Mouse (Mus musculus) ES-E14 (cell line): ENCODE results near the gene Epsti1. TPM values are rescaled to one million over a fixed set of nuclear protein-coding genes. Genes with fewer than 3 reads are reported as not detected.
A peak's percentile ranks its signal among the peaks of the same experiment; 100 is the strongest.

Source experiments
- DNase-seq: peaks from one replicate; pipeline ENCODE4 v3.0.0-alpha.2; 2013; ENCODE audit warnings: low read depth, low spot score
- H3K27ac ChIP-seq: 2 replicates; pipeline ENCODE4 v1.5.1; 2012; ENCODE audit warnings: low read depth, mild to moderate bottlenecking, low read length, moderate library complexity, mixed read lengths; ENCODE audit not compliant: poor library complexity, insufficient read depth, severe bottlenecking
- H3K36me3 ChIP-seq: 2 replicates; pipeline ENCODE4 v1.6.1; 2012; ENCODE audit warnings: mild to moderate bottlenecking, low read length, moderate library complexity, mixed read lengths; ENCODE audit not compliant: control insufficient read depth, poor library complexity, insufficient read depth, severe bottlenecking
- H3K4me1 ChIP-seq, 2 experiments: fragments of 150-350 bp in 1 of 2; sonication (generic) in 1 of 2; 2 replicates each; pipeline ENCODE4 v1.6.1; 2012; ENCODE audit warnings: low read length in 2 of 2, mild to moderate bottlenecking in 1 of 2, mixed read lengths in 1 of 2; ENCODE audit not compliant: control insufficient read depth in 2 of 2, insufficient read depth in 2 of 2, poor library complexity in 1 of 2
- H3K4me3 ChIP-seq, 2 experiments: fragments of 150-350 bp in 1 of 2; sonication (generic) in 1 of 2; 2 replicates each; pipeline ENCODE4 v1.5.1; 2012; ENCODE audit warnings: low read length in 2 of 2, low read depth in 1 of 2, mild to moderate bottlenecking in 1 of 2, mixed read lengths in 1 of 2; ENCODE audit not compliant: insufficient read depth in 1 of 2, poor library complexity in 1 of 2, severe bottlenecking in 1 of 2
- H3K9ac ChIP-seq: 2 replicates; pipeline ENCODE4 v1.6.1; 2012; ENCODE audit warnings: low read depth, mild to moderate bottlenecking, low read length, mixed read lengths; ENCODE audit not compliant: poor library complexity, insufficient read depth, severe bottlenecking
- H3K9me3 ChIP-seq: fragments of 150-350 bp; sonication (generic); 2 replicates; pipeline ENCODE4 v1.6.1; 2012; ENCODE audit warnings: low read depth, mild to moderate bottlenecking, low read length; ENCODE audit not compliant: control insufficient read depth, insufficient read depth
- CHD2 ChIP-seq: IDR thresholded peaks from 2 replicates; pipeline ENCODE4 v1.6.1; 2014; ENCODE audit warnings: mild to moderate bottlenecking, low read depth, low read length, inconsistent platforms
- HCFC1 ChIP-seq: IDR thresholded peaks from 2 replicates; pipeline ENCODE4 v1.6.1; 2012; ENCODE audit warnings: low read length, inconsistent platforms, borderline replicate concordance; ENCODE audit not compliant: insufficient read depth
- MAFK ChIP-seq: IDR thresholded peaks from 2 replicates; pipeline ENCODE4 v1.6.1; 2014; ENCODE audit warnings: mild to moderate bottlenecking, low read depth, low read length, inconsistent platforms; ENCODE audit not compliant: insufficient read depth
- ZC3H11A ChIP-seq: IDR thresholded peaks from 2 replicates; pipeline ENCODE4 v1.6.1; 2012; ENCODE audit warnings: low read depth, mild to moderate bottlenecking, inconsistent platforms, low read length, borderline replicate concordance
- ZNF384 ChIP-seq: IDR thresholded peaks from 2 replicates; pipeline ENCODE4 v1.6.1; 2012; ENCODE audit warnings: low read depth, low read length, inconsistent platforms
- in situ Hi-C, 2 experiments: fragments of 600-800 bp; cut with MboI; formaldehyde crosslinking; loops; one replicate each; pipeline ENCODE4 v1.15.1; 2025; ENCODE audit warnings: low sequenced_read_pairs in 2 of 2, inconsistent platforms in 1 of 2; ENCODE audit not compliant: unreplicated experiment in 2 of 2
- total RNA-seq: library from RNA; depleted of rRNA; stranded (reverse); fragments of 300-350 nt; gene quantifications from 2 replicates; pipeline ENCODE4 v1.2.3, GENCODE M21; 2012

Gene Epsti1
- total RNA-seq, 1 experiment: not detected

- Histone ChIP-seq H3K4me3 (no peak overlapping the region), H3K4me1 (no peaks in the 10 kb centered on the region), H3K36me3 (no peaks in the 10 kb centered on the region), H3K9me3 (no peaks in the 10 kb centered on the region), H3K9ac (no peak overlapping the region), H3K27ac (no peak overlapping the region)
- TF ChIP-seq CHD2 (no peak), MAFK (no peak), ZC3H11A (no peak), ZNF384 (no peak)
- in situ Hi-C loops: no loop called here
- no peak for DNase-seq
These were observed 67.3 kb downstream of the Epsti1 start for GRCm38 (mm10) chr14:77971355-77971754.

GRCm38 (mm10) chr14:77974221-77974620 is 70.2 kb downstream of the Epsti1 start:
- Histone ChIP-seq H3K36me3 (no peaks in the 10 kb centered on the region), H3K9me3 (no peaks in the 10 kb centered on the region), H3K4me3 (no peak overlapping the region), H3K27ac (no peak overlapping the region), H3K4me1 (no peaks in the 10 kb centered on the region), H3K9ac (no peak overlapping the region)
- no peak for DNase-seq
- TF ChIP-seq ZC3H11A (no peak), CHD2 (no peak), MAFK (no peak), ZNF384 (no peak), HCFC1 (no peak)
- in situ Hi-C loops: no loop called here

DNA sequence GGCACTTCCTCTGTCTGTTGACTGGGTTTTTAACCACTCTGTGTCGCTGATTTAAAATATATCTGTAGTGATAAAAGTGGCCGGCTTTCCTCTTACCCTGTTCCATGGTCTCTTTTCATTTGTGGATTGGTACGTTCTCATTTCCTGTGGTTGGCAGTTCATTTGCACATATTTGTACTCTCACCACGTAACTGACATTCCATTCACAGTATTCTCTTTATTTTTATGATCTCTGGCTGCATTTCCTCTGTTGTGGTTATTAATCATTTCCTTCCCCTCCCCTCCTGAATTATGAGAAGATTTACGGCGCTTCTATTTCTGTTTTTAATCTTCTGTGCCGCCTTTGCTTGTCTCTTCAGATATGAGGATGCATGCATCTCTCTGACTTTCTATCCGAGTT is 71.7 kb downstream of the Epsti1 start:
- no peak for TF ChIP-seq CHD2
- TF ChIP-seq ZNF384: no peak
- no peak for TF ChIP-seq HCFC1
- no peak for TF ChIP-seq MAFK
- no peak overlapping the region for H3K9ac ChIP-seq
- H3K4me3 ChIP-seq: no peak overlapping the region
- no peaks in the 10 kb centered on the region for H3K36me3 ChIP-seq
- DNase-seq: no peak
- in situ Hi-C loops: no loop called here
- H3K9me3 ChIP-seq: no peaks in the 10 kb centered on the region
- H3K27ac ChIP-seq: no peak overlapping the region
- no peaks in the 10 kb centered on the region for H3K4me1 ChIP-seq

DNA sequence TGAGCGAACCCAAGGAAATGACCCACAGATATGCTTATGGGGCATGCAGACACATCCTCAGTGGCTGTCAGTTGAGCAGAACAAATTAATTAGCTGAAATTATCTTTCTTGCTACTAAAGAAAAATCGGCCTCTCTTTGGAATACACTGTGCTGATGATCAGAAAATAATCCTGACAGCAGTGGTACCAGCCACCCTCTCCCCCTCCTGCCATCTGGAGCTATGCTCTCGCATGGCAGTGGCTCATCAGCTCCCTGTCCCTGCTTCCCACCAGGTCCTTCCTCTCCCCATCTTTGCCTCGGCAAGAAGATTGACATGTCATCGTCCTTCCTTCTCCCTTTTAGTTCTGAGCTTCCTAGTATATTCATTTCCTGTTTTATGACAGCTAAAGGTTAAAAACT is 77.5 kb downstream of the Epsti1 start:
- Histone ChIP-seq H3K9ac (no peak overlapping the region), H3K9me3 (no peaks in the 10 kb centered on the region), H3K36me3 (no peaks in the 10 kb centered on the region), H3K27ac (no peak overlapping the region), H3K4me1 (no peaks in the 10 kb centered on the region), H3K4me3 (no peak overlapping the region)
- TF ChIP-seq HCFC1 (no peak), MAFK (no peak), ZC3H11A (no peak), CHD2 (no peak), ZNF384 (no peak)
- in situ Hi-C loops: no loop called here
- DNase-seq: no peak

DNA sequence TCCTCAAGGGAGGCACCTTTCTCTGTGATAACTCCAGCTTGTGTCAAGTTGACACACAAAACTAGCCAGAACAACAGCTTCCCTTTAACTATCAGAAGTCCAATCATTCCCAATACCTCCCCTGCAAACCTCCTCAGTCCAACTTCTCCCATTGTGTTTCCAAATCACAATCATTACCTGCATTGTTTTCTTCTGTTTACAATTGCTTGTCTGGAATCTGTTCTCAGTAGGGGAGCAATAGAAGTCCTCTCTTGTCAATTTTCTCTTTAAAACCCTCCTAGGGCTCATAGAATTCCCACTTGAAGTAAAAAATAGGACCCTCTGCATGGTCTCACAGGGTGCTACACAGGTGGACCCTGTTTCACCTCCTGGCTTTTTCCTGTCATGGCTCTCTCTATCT is 93.7 kb downstream of the Epsti1 start:
- H3K36me3 ChIP-seq: no peaks in the 10 kb centered on the region
- no peak overlapping the region for H3K4me3 ChIP-seq
- H3K9ac ChIP-seq: no peak overlapping the region
- no peak overlapping the region for H3K27ac ChIP-seq
- in situ Hi-C loops: no loop called here
- TF ChIP-seq CHD2: no peak
- no peak for TF ChIP-seq ZC3H11A
- no peak for TF ChIP-seq HCFC1
- no peak for TF ChIP-seq ZNF384
- TF ChIP-seq MAFK: no peak
- DNase-seq: peak; percentile 56
- no peaks in the 10 kb centered on the region for H3K4me1 ChIP-seq
- H3K9me3 ChIP-seq: no peaks in the 10 kb centered on the region
